Mouse (Mus musculus) CD4-positive helper T cell, adult 2 months (primary cell): ENCODE results near the gene Mrpl53.

Experiments used
- DNase-seq: peaks from one replicate; pipeline ENCODE4 v3.0.0-alpha.2; 2012; ENCODE audit warnings: low read depth, missing footprints, low spot score

Gene Mrpl53

DNA sequence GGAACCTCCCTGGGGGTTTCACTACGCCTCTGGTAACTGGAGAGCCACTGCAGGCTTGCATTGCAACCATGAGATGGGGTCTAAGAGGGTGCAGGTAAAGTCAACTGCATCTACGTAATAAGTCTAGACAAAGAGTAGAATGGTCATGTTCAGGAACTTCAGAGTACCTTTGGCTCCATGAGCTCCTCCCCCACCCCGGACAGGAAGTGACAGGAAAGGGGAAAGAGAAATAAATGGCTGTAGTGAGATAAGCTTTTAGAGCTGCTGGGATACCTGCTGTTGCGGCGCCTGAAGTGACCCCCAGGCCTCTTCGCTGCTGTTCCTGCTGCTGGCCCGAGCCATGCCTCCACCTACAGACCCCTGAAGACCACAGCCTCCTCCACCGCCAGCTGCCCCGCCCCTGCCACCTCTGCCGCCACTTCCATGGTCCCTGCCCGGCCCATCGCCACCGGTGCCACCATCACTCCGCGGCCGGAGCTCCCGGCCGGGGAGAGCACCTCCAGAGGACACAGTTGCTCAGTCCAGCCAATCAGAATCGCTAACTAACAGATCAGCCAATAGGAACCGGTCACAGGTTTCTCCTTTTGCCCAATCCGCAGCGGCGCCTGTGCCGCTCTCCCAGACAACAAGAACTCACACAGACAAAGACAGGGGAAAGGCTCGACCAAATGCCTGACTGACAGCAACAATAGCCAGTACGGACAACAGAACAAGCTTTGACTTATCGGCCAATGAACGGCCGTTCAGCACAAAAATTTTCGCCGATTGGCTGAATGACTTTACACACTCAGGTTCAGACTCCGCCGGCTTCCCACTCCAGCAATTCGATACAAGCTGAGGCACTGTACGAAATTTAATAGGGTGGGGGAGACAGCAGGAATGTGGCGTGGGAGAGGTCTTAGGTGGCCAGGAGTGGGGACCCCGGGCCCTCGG is 12.4 kb downstream of the Mrpl53 start, which contains the start of gene Wbp1:
Gene Wbp1 (minus strand): TSS at position 630 of the 933 bp plus-strand sequence.
- DNase-seq: peak; percentile 98

DNA sequence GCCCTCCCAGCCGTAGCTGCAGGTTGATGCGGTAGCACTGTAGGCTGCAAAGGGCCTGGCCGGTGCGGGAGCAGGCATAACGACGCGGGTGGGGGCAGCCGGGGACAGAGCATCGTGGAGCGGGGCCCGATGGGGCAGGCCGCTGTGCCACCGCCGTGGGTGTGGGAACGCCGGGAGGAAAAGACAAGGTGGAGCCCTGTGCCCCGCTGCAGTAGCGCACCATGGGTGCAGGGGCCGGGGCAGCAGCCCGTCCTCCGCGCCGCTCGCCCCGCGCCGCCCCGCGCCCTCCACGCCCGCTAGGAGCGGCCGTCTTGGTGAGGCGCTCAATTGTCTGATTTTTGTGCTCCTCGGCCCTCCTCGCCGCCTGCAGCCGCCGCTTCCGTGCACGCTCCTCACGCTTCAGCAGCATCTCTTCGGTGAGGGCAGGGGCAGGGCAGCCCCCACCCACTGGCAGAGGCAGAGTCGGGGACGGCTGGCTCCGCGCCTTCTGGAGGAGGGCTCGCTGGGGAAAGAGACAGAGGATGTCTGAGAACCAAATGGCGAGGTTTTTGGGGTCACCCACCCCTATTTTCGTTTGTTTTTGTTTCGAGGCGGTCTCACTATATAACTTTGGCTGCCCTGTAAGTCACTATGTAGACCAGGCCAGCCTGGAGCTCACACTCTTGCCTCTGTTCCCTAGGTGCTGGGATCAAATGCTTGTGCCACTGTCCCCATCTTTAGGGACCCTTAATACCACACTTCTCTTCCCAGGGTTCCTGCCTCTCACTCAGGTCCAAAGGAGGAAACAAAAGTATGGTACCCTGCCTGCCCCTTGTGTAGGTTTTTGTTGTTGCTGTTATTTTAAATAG is 13.2 kb downstream of the Mrpl53 start:
- DNase-seq: no peak

DNA sequence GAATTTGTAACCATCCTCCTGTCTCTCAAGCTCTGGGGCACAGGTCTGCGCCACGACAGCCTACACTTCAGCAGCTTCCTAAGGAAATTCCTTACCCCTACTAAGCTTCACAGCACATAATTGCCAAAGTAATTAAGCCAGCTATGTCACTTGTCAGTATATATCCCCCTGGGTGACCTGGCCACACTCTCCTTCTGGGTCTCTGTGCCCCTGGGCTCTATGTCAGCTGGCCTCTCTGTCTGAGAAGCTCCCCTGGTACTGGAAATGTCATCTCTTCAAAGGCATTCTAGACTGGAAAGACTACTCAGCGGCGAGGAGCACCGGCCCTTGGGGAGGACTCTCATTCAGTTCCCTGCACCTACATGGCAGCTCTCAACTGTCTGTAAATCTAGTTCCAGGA is 14.1 kb downstream of the Mrpl53 start:
- DNase-seq: no peak

DNA sequence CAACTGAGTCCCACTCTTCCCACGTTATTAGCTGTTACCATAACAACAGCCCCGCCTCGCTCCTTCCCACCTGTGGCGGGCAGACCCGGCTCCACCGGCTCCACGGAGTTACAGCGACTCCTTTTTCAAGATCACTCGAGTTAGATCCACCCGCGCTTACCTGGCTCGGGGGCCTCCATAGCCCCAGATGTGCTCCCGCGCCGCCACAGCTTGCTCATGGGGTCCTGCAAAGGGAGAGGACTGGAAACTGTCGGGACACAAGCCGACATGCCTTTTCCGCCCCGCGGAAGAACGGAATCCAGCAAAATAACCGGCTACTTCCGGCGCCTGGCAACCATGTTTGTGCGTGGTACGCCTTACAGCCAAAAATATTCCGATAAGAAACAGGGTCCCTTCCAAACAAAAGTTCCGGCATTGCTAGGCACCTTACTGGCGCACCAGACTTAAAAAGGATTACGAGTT is 16.0 kb downstream of the Mrpl53 start:
- peak; percentile 96 for DNase-seq

DNA sequence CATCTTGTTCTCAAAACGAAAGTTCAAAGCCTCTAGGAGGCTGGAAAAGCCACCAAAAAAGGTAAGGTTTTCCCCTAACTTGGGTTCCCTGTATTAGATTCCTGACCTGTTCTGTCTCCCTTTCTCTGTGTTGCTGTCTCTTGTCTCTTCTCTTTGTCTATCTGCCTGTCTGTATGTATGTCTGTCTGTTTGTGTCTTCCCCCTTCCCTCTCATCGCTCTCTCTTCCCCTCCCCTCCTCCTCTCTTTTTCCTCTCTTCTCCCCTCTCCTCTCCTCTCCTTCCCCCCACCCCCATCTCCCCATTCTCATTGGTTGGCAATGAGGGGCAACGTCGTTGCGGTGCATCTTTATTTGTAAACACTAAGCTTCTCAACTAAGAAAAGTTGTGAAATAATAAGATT is 16.5 kb downstream of the Mrpl53 start, which contains the start of gene Ino80b:
Gene Ino80b (minus strand): TSS at position 101 of the 400 bp plus-strand sequence.
- DNase-seq: no peak

DNA sequence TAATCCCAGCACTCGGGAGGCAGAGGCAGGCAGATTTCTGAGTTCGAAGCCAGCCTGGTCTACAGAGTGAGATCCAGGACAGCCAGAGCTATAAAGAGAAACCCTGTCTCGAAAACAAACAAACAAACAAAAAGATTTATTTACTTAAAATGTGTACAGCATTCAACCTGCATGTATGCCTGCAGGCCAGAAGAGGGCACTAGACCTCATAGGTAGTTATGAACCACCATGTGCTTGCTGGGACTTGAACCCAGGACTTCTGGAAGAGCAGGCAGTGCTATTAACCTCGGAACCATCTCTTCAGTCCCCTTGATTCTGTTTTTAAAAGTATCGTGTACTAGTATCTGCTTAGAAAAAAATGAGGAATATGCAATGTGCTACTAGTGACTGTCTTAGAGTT is 18.6 kb downstream of the Mrpl53 start:
- no peak for DNase-seq

DNA sequence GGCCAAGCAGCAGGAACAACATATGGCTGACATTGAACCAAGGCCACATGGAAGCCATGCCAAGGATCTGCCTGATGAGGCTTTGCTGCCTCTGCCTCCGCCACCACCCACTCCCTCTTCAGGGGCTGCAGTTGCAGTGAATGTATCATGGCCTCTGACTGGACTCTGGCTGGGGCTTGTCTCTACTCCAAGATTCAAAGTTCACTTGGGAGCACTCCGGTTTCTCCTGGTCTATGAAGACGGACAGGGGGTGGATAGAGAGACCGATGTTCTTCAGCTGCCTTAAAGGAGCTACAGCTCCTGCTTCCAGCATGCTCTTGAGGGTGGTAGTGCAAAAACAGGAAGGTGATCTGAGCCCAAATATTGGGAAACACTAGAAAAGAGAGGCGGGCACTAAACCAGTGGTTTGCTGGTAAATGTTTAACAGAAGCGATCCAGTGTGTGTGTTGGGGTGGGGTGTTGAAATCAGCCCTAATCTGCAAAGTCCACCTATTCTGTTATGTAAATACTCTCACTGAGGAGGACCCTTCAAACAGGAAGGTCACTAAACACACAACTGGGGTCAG is 22.7 kb downstream of the Mrpl53 start:
- DNase-seq: no peak

DNA sequence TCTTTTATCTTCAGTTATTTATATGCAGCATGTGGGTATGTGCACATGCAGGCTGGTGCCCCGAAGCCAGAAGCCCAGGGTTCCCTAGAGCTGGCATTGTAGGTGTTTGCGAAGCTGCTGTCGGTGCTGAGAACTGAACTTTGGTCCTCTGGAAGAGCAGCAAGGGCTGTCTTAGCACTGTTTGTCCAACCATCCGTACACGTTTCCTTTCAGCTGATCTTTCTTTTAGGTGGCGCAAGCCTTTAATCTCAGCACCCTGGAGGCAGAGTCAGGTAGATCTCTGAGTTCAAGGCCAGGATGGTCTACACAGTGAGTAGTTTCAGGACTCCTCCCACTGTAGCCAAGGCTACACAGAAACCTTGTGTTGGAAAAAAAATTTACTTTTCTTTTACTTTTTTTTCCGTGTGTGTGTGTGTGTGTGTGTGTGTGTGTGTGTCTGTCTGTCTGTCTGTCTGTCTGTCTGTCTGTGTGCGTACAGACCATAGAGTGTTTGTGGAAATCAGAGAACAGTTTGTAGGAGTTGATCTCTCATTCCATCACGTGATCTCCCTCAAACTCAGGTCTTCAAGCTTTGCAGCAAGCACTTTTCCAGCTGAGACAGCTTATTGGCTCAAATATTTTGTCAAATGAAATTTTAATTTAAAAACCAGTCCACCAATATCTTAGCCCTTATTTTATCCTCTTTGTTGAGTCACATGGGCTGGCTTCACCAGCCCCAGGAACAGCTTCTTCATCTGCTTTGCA is 23.5 kb downstream of the Mrpl53 start:
- no peak for DNase-seq

DNA sequence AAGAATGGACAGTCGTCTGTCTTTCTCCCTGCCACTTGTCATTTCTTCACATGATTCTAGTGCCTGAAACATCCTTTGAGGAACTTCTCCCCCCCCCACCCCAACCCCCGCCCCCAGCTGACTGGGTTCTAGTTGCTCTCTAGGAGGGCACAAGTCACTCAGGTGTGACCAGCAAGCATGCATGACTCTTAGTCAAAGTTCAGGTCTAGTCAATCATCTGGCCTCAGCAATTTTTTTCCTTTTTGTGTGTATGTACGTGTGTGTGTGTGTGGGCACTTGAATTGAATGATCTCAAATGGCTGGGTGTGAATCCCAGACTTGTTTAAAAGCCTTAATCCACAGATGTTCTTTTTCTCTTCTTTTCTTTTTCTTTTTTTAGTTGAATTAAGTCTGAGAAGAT is 25.4 kb downstream of the Mrpl53 start:
- DNase-seq: no peak

DNA sequence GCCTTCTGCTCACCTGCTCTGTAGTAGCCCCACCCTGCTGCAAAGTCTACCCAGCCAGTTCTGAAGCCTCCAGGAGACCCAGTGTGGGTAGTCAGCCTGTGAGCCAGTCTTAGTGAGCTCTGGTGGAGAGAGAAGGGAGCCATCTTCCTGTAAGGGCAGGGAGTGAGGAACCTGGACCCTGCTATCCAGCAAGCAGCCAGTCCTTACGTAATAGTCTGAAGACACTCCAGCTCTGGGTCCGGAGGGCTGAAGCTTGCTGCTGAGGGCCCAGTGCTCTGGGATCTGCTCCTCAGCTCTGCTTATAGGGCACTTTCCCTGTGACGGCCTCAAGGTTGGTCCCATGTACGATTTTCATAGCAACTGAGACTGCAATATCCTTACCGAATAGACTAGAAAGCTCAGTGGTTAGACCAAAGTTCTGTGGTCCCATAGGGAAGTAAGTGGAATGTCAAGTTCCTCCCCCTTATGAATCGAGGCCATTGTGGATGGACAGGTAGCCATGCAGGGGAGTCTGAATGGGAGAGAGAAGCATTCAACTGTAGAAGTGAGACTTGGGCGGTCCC is 26.2 kb downstream of the Mrpl53 start, which contains the start of gene Rtkn:
Gene Rtkn (plus strand): TSS at position 513 of the 563 bp plus-strand sequence.
- no peak for DNase-seq

DNA sequence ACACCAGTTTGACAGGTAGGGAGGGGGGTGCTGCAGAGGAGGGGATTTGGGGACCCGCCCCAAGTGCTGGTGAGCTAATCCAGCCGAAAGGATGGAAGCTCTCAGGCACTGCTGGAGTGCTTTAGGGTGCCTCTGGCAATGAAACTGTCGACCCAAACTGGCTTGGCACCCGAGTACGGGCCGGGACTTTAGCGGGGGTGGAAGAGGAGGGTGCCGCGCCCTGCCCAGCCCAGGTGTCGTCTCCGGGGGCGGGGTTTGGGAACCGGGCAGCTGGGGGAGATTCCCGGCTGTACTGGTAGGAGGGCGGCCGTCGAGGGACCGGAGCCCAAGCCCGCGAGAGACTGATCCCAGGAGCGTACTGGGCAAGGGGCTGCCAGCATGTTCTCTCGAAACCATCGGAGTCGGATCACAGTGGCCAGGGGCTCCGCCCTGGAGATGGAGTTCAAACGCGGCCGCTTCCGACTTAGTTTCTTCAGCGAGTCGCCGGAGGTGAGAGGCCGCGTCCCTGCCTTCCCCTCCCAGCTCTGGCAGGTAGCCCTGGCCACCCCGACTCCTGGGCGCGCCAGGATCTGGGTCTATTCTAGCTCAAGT is 26.8 kb downstream of the Mrpl53 start:
- no peak for DNase-seq

DNA sequence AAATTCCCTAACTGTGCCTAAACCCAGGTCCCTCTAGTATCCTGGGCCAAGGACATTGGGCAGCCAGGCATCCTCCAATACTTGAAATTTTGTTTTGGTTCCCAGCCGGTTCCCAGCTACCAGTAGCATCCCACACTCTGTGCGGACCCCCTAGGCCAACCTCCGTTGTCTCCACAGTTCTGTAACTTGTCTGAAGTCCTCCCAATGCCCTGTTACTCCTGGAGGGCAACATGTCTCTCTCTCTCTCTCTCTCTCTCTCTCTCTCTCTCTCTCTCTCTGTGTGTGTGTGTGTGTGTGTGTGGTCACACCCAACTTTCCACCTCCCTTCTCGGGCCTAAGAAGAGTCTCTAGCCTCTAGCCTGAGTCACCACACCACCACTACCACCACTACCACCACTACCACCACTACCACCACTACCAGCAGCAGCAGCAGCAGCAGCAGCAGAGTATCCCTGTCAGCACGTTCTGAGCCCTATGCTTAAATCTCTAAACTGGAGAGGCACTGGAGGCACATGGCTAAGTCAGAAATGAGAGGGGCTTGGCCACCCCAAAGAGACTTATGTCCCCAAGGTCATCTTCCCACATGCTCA is 27.5 kb downstream of the Mrpl53 start:
- no peak for DNase-seq

DNA sequence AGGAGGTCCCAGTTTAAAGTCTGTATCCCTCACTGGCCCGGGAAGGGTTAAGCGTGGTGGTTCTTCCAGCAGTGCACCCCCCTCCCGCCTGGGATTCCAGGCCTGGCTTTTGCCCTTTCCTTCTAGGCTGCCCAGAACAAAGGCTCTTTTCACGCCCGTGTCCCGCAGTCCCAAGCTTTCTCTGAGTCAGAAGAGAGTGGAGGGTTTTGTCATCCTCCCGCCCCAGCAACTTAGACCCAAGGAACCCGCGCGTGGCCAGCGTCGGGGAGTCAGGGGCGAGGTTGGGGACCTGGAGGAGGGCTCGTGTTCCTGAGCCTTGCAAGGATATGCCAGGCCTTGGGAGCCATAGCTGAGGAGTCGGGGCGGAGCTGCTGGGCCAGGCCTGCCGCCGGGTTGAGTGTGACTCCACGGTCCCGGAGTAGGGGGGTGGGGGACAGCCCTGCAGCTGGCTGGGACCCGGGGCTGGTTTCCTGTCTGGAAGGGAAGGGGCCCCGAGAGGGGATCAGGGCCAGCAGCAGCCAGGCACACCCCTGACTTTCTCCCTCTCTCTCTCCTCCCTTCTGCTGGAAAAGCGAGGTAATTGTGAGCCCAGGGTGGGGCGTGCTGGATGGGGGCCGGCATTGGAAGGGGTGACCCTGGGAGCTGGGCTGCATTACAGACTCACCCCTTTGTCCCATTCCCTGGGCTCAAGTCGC is 28.2 kb downstream of the Mrpl53 start:
- no peak for DNase-seq

DNA sequence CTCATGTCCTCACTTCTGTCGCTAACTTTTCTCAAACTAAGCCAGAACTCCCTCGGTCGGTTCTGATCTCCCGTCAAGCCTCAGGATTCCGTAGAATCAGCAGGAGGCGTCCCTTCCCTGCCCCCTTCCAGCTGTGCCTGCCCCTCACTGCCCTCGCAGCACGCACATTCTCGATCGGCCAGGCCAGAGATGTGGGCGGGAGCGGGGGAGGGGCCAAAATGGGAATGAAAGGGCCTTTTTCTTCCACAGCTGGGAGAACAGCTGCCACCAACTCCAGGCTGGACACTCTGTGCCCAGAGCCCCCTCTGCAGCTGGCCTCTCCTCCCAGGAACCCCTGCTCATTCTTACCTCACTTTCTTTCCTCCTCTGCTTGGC is 28.7 kb downstream of the Mrpl53 start:
- DNase-seq: no peak

DNA sequence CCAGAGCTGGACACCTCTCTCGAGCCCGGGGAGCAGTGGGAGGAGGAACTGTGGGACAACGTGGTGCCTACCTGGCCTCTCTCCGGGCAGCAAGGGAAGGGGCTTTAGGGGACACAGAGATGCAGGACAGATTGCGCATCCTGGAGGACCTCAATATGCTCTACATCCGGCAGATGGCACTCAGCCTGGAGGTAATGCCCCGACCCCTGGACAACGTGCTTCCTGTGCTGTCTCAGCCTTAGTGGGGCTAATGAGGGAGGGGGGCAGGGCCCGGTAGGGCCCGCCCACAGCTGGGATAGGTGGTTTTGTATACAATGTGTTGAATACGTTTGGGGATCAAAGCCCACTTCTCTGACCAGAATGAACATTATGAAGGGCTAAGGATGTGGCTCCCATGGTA is 29.2 kb downstream of the Mrpl53 start:
- DNase-seq: no peak

DNA sequence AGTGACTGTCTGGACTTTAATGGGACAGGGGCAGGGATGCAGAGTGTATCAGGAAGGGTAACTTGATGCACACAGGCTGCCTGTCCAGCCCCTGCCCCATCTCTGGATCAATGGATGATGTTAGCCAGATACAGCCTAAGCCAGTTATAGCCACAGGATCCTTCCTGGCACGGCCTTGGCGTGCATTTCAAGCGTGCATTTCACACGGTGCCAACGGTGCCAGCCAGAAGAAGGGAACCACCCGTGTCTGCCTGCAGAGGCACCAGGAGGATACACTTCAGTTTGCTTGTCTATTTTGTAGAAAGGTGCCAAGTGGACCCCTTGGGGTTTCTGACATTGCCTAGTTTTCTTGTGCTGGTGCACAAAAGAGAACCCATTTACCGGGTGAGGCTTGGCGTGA is 31.2 kb downstream of the Mrpl53 start:
- no peak for DNase-seq

DNA sequence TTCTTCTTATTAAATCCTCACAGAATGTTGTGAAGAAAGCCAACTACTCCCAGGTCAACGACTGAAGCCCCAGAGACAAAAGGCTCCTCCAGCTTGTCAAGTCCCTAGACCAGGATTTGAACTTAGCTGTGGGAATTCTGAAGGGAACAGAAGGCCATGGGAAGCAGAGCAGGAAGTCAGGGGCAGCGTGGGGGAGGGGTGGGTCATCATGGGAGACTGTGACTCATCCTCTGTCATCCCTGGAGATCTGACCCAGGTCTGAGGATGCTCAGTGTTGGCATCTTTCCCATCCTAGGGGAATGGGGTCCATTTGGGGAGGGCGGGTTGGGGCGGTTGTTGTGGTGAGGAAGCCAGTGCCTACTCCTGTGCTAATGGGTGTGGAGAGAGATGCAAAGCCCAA is 32.8 kb downstream of the Mrpl53 start:
- no peak for DNase-seq

DNA sequence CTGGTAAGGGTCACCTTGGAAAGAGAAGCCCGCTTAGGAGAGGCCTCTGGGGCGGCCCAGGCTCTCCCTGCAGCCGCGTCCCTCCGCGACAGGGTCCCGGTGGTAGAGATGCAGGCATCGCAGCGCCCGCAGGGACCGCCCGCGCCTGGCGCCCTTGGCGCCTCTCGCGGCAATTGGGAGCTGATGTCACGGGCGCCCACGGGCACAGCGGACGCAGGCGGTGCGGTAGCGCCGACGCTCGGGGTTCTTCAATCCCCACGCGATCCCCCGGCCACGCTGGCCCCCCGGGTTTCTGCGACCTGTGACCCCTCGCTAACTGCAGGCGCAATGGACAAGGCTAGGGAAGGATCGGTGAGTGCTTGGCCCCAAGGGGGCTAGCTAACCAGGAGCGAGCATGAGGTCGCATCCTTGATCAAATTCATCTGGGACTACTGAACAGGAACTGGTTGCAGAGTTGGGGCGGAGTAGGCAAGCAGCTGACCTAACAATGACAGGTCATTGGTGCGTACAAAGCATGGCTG is 33.4 kb downstream of the Mrpl53 start:
- no peak for DNase-seq

DNA sequence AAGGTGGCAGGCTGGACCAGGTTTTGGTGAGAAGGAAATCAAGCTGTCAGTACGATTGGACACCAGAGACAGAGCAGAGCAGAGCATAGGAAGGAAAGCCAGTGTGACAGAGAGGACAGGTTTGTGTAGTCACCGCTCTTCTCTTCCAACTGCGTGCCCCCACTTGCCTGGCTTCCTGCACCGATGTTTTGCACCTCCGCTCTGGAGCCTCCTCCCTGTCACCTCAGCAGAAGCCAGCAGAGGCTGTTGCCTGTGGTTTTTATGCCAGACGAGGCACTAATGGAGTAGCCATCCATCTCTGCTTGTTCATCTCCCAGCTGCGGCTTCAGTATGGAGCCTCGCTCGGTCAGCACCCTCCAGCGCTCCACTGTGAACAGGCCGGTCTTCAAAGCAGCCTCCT is 34.0 kb downstream of the Mrpl53 start:
- DNase-seq: no peak
